Mouse (Mus musculus) limb, embryonic 12.5 days (tissue): Measurements from ENCODE around the gene Ccl25. TPM values are rescaled to one million over a fixed set of nuclear protein-coding genes. Genes with fewer than 3 reads are reported as not detected.
"Not testable (repeated sequence)": the region's sequence is repeated elsewhere in the genome, so short reads cannot be mapped to it uniquely, and the experiment has no call there.

Experiments used
- ATAC-seq: fragments of 200-750 bp; cut with Nextera tagmentation; 2 replicates; pipeline ENCODE4 v1.8.0; 2017; ENCODE audit warnings: low read depth, moderate TSS enrichment; ENCODE audit not compliant: insufficient number of reproducible peaks, insufficient read depth, low FRiP score, low TSS enrichment
- H3K27ac ChIP-seq: fragments of 300-500 bp; sonication (generic); 2 replicates; pipeline ENCODE4 v1.5.1; 2016; ENCODE audit warnings: mild to moderate bottlenecking, moderate library complexity
- H3K27me3 ChIP-seq: fragments of 300-500 bp; sonication (generic); 2 replicates; pipeline ENCODE4 v1.6.1; 2016; ENCODE audit warnings: mild to moderate bottlenecking, moderate library complexity
- H3K36me3 ChIP-seq: fragments of 300-500 bp; sonication (generic); 2 replicates; pipeline ENCODE4 v1.6.1; 2016; ENCODE audit warnings: mild to moderate bottlenecking, moderate library complexity
- H3K4me1 ChIP-seq: fragments of 300-500 bp; sonication (generic); replicated peaks from 2 replicates; pipeline ENCODE4 v1.6.1; 2016
- H3K4me2 ChIP-seq: fragments of 300-500 bp; sonication (generic); 2 replicates; pipeline ENCODE4 v1.6.1; 2016; ENCODE audit warnings: mild to moderate bottlenecking, moderate library complexity
- H3K4me3 ChIP-seq: fragments of 300-500 bp; sonication (generic); replicated peaks from 2 replicates; pipeline ENCODE4 v1.5.1; 2016; ENCODE audit warnings: mild to moderate bottlenecking
- H3K9ac ChIP-seq: fragments of 300-500 bp; sonication (generic); replicated peaks from 2 replicates; pipeline ENCODE4 v1.6.1; 2016; ENCODE audit warnings: mild to moderate bottlenecking, moderate library complexity
- H3K9me3 ChIP-seq: fragments of 300-500 bp; sonication (generic); 2 replicates; pipeline ENCODE4 v1.6.1; 2016; ENCODE audit warnings: mild to moderate bottlenecking, moderate library complexity
- WGBS: fragments of 180-500 bp; shearing (Covaris S2); methylation state at CpG from one replicate; pipeline ENCODE4 v1.1.7; 2016; 5-methylcytosine and 5-hydroxymethylcytosine counted together
- polyA plus RNA-seq: library from polyadenylated mRNA; unstranded; fragments of >200 nt; fragmentation: Nextera tagmentation; extraction: Ambion mirVana; gene quantifications from 2 replicates; pipeline ENCODE4 v1.2.1, GENCODE M21; 2016

Ccl25 gene
- polyA plus RNA-seq, 1 experiment from 2014 or later: 23.0 TPM

DNA sequence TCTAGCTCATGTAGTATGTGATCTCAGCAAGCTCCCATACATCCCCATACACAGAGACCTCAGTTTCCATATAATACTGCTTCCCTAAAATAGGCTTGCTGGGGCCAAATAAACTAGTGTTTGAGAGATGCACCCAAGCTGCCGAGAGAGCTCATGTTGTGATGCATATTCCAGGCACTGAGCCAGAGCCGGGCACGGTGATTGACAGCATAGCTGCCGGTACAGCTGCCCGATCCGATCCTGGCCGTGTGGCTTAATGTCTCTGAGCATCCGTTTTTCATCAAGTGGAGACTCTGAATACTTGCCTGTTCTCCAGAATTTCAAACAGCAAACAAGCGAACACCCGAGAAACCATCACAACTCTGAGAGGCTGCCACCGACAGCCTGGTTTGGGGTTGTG is 42.8 kb downstream of the Ccl25 start:
- no peaks in the 10 kb centered on the region for H3K27me3 ChIP-seq
- no peak for ATAC-seq
- no peaks in the 10 kb centered on the region for H3K36me3 ChIP-seq
- H3K9ac ChIP-seq: no peak overlapping the region
- H3K4me1 ChIP-seq: no peaks in the 10 kb centered on the region
- H3K4me3 ChIP-seq: no peak overlapping the region
- no peaks in the 10 kb centered on the region for H3K9me3 ChIP-seq
- 77% methylated on average over 11 of the region's 11 CpGs for WGBS
- no peak overlapping the region for H3K4me2 ChIP-seq
- H3K27ac ChIP-seq: no peak overlapping the region

DNA sequence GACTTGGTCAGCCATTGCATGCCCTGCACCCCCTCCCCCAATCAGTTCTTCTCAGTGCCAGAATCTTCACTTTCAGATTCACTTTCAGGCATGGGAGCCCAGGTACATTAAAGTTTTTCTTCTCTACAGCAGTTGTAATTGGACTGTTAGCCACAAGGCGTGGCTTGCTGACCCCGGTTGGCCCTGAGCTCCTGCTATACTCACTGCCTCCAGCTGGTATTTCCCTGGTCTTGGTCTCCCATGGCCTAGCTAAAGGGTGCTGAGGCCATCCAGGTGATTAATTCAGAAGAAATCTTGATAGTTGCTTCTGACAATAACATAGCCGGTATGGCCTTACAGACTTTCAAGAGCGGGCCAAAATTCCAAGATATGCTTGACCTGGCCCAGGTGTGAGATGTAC is 43.5 kb downstream of the Ccl25 start:
- WGBS: 89% methylated on average over 4 of the region's 4 CpGs
- no peak for ATAC-seq
- no peaks in the 10 kb centered on the region for H3K4me1 ChIP-seq
- H3K9me3 ChIP-seq: no peaks in the 10 kb centered on the region
- H3K36me3 ChIP-seq: no peaks in the 10 kb centered on the region
- no peak overlapping the region for H3K4me3 ChIP-seq
- no peak overlapping the region for H3K9ac ChIP-seq
- no peak overlapping the region for H3K4me2 ChIP-seq
- H3K27ac ChIP-seq: no peak overlapping the region
- no peaks in the 10 kb centered on the region for H3K27me3 ChIP-seq

DNA sequence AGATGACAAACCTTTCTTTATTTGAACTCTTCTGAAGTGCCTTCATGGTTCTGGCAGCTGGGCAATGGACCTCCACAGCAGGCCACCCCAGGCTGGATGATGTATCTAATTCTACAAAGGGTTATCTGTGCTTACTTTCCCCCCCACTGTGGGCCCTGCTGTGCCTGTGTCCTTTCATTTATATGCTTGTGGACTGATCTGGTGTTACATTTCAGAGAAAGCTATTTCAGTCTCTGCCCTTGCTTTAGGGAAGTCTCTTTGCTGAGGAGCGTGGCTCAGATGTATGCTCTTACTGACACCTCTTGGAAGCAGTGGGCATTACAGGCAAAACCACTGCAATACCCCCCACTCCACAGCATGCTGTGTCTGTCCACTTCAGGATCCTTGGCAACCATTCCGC is 45.1 kb downstream of the Ccl25 start:
- no peak overlapping the region for H3K9ac ChIP-seq
- H3K27ac ChIP-seq: no peak overlapping the region
- no peak for ATAC-seq
- 23% methylated on average over 2 of the region's 2 CpGs for WGBS
- H3K36me3 ChIP-seq: no peaks in the 10 kb centered on the region
- no peaks in the 10 kb centered on the region for H3K27me3 ChIP-seq
- no peaks in the 10 kb centered on the region for H3K9me3 ChIP-seq
- H3K4me1 ChIP-seq: no peaks in the 10 kb centered on the region
- no peak overlapping the region for H3K4me2 ChIP-seq
- no peak overlapping the region for H3K4me3 ChIP-seq

DNA sequence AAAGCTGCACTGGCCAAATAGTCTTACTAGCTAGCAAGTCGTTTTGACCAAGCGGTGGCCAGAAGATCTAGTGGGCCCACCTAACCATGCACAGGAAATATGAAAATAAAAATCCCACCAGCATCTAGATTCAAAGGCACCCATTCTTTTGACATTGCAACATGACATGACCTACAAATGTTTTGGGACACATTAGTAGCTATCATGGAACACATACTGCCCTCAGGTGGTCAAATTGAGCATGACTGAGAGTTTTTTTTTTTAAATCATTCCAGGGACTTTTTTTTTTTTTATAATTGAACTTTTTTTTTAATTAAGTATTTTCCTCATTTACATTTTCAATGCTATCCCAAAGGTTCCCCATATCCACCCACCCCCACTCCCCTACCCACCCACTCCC is 47.6 kb downstream of the Ccl25 start:
- Histone ChIP-seq H3K9me3 (no peaks in the 10 kb centered on the region), H3K9ac (no peak overlapping the region), H3K4me1 (no peaks in the 10 kb centered on the region), H3K27ac (no peak overlapping the region), H3K27me3 (no peaks in the 10 kb centered on the region), H3K4me2 (no peak overlapping the region), H3K36me3 (no peaks in the 10 kb centered on the region), H3K4me3 (no peak overlapping the region)
- 58% methylated on average over 2 of the region's 2 CpGs for WGBS
- ATAC-seq: no peak

DNA sequence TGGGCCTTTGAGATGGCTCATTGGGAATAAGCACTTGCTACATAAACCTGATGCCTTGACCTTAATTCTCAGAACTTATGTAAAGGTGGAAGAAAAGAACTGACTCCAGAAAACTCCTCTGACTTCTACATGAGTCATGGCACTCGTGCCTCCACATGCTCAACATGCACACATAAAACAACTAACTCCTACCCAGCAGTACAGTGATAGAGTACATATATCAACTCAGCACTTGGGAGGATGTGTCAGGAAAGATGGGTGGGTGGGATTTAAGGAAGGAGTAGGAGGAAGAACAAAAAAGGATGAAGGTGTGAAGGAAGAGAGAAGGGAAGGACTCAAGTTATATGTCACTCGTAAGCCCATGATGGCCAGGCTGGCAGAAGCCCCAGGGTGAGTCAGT is 76.4 kb downstream of the Ccl25 start:
- Histone ChIP-seq H3K4me1 (no peaks in the 10 kb centered on the region), H3K4me3 (no peak overlapping the region), H3K36me3 (no peaks in the 10 kb centered on the region), H3K27me3 (no peaks in the 10 kb centered on the region), H3K4me2 (no peak overlapping the region), H3K9me3 (no peaks in the 10 kb centered on the region), H3K27ac (no peak overlapping the region), H3K9ac (no peak overlapping the region)
- 75% methylated on average over 2 of the region's 2 CpGs for WGBS
- no peak for ATAC-seq

DNA sequence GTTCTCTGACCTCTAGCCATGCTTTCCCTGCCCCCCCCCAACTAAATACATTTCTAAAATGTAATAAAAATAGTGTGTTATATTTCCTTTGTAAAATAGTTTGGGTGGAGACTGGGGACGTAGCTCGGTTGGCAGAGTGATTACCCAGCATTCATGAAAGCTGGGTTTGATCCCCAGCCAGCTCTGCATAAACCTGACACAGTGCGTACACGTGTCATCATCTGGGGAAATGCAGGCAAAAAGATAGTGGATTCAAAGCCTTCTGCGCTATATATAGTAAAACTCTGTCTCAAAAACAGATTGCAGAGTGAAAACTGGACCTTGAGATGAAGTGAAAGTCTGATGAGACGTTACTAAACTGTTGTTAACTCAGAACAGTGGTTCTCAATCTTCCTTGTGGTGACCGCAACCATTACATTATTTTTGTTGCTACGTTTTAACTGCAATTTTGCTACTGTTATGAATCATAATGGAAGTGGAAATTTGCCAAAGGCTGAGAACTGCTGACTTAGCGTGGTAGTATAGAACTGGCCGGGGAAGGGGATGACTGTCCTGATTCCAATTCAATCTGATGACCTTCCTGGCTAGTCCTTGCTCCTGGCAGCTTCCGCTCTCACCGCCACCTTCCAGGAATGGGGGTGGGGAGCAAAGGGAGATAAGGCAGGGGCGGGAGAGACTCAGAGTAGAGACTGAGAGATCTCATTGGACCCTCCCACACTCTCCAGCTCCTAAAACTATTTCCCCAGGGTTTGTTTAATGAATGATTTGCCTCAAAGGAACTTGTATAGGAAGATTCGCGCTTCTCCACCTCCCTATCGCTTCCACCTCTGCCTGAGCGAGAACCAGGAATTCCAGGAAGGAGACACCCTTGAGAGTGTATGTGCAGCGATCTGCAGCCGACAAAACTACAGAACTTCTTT is 79.2 kb downstream of the Ccl25 start:
- Histone ChIP-seq H3K27ac (no peak overlapping the region), H3K4me3 (peak overlapping the region; percentile 36), H3K4me1 (no peaks in the 10 kb centered on the region), H3K9me3 (no peaks in the 10 kb centered on the region), H3K9ac (peak overlapping the region; percentile 47; the same call in 1 of the 2 replicates), H3K27me3 (no peaks in the 10 kb centered on the region), H3K4me2 (peak overlapping the region; percentile 56), H3K36me3 (no peaks in the 10 kb centered on the region)
- 61% methylated on average over 19 of the region's 19 CpGs for WGBS
- ATAC-seq: no peak

DNA sequence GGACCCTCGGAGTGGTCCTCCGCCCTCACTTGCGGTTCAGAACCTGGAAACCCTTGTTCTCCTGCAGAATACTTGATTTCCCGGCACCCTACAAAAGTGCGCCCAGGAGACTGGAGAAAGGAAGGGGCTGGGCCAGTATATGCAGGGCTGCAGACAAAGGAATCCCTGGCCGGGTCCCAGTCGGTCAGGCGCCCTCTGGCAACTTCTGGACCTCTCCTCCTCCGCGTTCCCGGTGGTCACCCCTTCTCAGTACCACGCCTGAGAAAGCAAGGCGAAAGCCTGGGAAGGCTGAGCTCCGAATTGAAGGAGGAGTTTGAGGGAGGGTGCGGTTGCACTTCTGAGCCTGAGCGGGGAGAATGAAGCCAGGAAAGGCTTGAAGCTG is 79.9 kb downstream of the Ccl25 start:
- peak; percentile 53; the same call in 1 of the 2 replicates for ATAC-seq
- Histone ChIP-seq H3K4me3 (peak overlapping the region; percentile 36), H3K9ac (peak overlapping the region; percentile 47; the same call in 1 of the 2 replicates), H3K27me3 (no peaks in the 10 kb centered on the region), H3K27ac (no peak overlapping the region), H3K9me3 (no peaks in the 10 kb centered on the region), H3K4me1 (no peaks in the 10 kb centered on the region), H3K4me2 (peak overlapping the region; percentile 56), H3K36me3 (no peaks in the 10 kb centered on the region)
- 20% methylated on average over 16 of the region's 16 CpGs for WGBS

DNA sequence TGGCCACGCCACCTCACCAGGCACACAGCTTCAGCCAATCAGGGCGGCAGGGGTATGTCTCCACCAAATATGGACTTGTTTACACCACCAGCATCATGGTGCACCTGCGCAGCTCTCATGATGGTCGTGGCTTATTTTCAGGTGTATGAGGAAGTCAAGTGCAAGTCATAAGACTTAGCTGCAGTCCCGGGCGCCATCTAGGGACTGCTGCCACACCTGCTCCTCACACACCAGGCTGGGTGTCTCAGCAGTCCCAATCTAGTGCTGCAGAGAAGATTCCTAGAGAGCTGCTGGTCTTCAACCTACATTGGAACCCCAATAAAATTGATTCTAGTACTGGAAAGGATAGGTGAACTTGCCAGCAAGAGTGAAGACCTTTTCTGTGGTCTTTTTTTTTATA is 83.4 kb downstream of the Ccl25 start:
- H3K4me2 ChIP-seq, H3K36me3 ChIP-seq, H3K9me3 ChIP-seq, H3K4me1 ChIP-seq, H3K9ac ChIP-seq, H3K27ac ChIP-seq, ATAC-seq, H3K27me3 ChIP-seq, H3K4me3 ChIP-seq: not testable (repeated sequence)
- WGBS: 68% methylated on average over 6 of the region's 6 CpGs

Other genes with a start within 250 kb of the Ccl25 start
- gene Cd209f, start 219.4 kb upstream of the Ccl25 start, polyA plus RNA-seq: not detected in 2 replicates
- gene Cd209g, start 191.1 kb upstream of the Ccl25 start, polyA plus RNA-seq: not detected in 2 replicates
- gene Evi5l, start 158.6 kb upstream of the Ccl25 start, polyA plus RNA-seq: 29.4 and 33.7 TPM in 2 replicates
- 1.4 and 1.6 TPM in 2 replicates for gene Prr36, start 107.8 kb upstream of the Ccl25 start, polyA plus RNA-seq
- 0.24 and 0.39 TPM in 2 replicates for gene Lrrc8e, start 98.4 kb upstream of the Ccl25 start, polyA plus RNA-seq
- 33.7 and 36.9 TPM in 2 replicates for gene Map2k7, start 86.5 kb upstream of the Ccl25 start, polyA plus RNA-seq
- 1.0 and 1.1 TPM in 2 replicates for gene Gm49320, start 86.3 kb upstream of the Ccl25 start, polyA plus RNA-seq
- gene Tgfbr3l, start 77.0 kb upstream of the Ccl25 start, polyA plus RNA-seq: 5.5 and 6.5 TPM in 2 replicates
- 61.6 and 70.8 TPM in 2 replicates for gene Snapc2, start 72.1 kb upstream of the Ccl25 start, polyA plus RNA-seq
- 111 TPM in 2 replicates for gene Ctxn1, start 65.9 kb upstream of the Ccl25 start, polyA plus RNA-seq
- 66.7 and 72.8 TPM in 2 replicates for gene Timm44, start 49.3 kb upstream of the Ccl25 start, polyA plus RNA-seq
- 341 and 367 TPM in 2 replicates for gene Elavl1, start 203 bp downstream of the Ccl25 start, polyA plus RNA-seq
- gene Cers4, start 167.8 kb downstream of the Ccl25 start, polyA plus RNA-seq: 13.2 and 14.0 TPM in 2 replicates